Mouse (Mus musculus): ENCODE measurements around the gene Defb23.

DNA sequence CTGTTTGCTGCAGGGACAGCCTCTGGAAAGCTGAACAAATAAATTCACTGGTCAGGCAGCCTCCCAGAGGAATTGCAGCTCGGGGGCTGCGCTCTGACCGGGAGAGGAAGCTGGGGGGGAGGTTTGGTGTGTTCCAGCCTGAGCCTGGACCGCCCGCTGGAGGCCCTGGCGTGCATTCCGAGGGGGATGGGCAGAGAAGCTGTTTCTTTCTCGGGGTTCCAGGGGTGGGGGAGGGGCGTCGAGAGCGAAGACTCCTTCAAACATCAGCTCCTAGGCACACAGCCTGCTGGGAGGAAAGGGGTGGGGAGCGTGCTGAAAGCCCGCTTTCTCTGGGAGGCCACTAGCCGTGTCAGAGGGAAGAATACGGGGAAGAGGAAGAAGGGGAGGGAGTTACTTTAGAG lies 53.4 kb downstream of the Defb23 start:
- TF ChIP-seq GATA1 (IDR thresholded peaks at IDR 0.05; ENCODE audit: borderline replicate concordance, low read length) (no peak), FLI1 (IDR thresholded peaks at IDR 0.05; ENCODE audit: low read length) (no peak)

Measured in megakaryocyte, embryonic 14.5 days (primary cell).